Mouse (Mus musculus) erythroblast, adult 5-6 weeks (primary cell): ENCODE measurements around the gene Nid1. TPM values are rescaled to one million over a fixed set of nuclear protein-coding genes. Genes with fewer than 3 reads are reported as not detected.
"Not testable (repeated sequence)": the region's sequence is repeated elsewhere in the genome, so short reads cannot be mapped to it uniquely, and the experiment has no call there.

Experiments used
- ATAC-seq: replicated peaks from 2 replicates; pipeline ENCODE4 v1.8.0; 2016; ENCODE audit warnings: moderate number of reproducible peaks, mild to moderate bottlenecking, moderate TSS enrichment, inconsistent platforms; ENCODE audit not compliant: poor library complexity, low FRiP score, severe bottlenecking
- total RNA-seq, 2 experiments: library from RNA; stranded (forward) in 1 of 2; stranded (reverse) in 1 of 2; fragments of 150-400 nt in 1 of 2; fragments of 200-764, 138-1000 nt in 1 of 2; gene quantifications; 2 replicates each; pipeline versions ENCODE4 v1.2.3 to v1.2.4; 2015 to 2017; ENCODE audit warnings: low replicate concordance in 2 of 2

Gene Nid1
- total RNA-seq, 2 experiments from 2014 or later, result not detected

DNA sequence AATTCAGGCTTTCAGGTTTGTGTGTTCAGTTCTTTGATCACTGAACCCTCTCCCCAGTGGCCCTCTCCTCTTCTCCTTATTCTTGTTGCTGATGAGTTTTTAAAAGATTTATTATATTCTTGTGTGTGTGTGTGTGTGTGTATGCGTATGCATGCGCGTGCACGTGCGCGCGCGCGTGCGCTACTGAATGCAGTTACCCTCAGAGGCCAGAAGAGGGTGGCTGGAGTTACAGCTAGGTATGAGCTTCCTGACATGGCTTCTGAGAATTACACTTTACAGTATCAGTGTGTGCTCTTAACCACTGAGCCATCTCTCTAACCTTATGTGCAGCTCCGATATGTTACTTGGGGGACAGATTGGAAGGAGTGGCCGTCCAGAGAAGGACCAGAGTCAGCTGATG is 12.6 kb downstream of the Nid1 start:
- not testable (repeated sequence) for ATAC-seq

GRCm38 (mm10) chr13:13450931-13451330 is 13.6 kb downstream of the Nid1 start:
- ATAC-seq, result not testable (repeated sequence)

DNA sequence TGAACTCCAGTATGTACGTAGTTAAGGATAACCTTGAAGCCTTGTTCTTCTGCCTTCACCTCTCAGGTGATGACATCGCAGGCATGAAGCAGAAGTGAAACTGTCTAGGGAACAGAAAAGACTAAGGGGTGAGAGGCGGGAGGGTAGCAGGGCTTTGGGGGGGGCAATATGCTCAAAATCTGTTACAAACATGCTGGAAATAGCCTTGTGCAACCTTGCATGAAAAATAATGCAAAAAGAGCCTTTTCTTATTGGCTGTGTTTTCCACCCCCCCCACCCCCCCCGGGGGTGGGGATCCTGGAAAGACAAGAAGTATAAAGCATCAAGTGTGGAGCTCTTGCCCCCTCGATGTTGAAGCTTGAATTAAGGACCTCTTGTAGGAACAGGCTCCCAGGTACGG is 16.0 kb downstream of the Nid1 start:
- not testable (repeated sequence) for ATAC-seq

DNA sequence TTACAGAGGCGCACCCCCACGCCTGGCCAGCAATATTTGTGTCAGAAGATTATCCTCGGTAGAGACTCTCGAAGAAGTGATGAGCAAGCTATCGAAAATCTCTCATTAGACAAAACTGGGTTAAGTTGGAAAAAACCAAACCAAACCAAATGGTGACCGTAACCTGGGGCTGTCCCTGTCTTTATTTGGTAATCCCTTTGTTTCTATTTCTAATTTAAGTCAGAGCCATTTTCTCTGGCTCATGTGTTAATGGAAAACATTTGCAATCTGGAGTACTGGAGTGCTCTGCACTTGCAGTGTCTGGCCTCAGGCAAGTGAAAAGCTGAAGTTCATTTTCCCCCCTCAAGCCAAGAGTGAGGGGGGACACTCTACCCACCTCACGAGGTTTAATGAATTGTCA is 16.9 kb downstream of the Nid1 start:
- not testable (repeated sequence) for ATAC-seq

GRCm38 (mm10) chr13:13455632-13456492 is 18.5 kb downstream of the Nid1 start:
- not testable (repeated sequence) for ATAC-seq

DNA sequence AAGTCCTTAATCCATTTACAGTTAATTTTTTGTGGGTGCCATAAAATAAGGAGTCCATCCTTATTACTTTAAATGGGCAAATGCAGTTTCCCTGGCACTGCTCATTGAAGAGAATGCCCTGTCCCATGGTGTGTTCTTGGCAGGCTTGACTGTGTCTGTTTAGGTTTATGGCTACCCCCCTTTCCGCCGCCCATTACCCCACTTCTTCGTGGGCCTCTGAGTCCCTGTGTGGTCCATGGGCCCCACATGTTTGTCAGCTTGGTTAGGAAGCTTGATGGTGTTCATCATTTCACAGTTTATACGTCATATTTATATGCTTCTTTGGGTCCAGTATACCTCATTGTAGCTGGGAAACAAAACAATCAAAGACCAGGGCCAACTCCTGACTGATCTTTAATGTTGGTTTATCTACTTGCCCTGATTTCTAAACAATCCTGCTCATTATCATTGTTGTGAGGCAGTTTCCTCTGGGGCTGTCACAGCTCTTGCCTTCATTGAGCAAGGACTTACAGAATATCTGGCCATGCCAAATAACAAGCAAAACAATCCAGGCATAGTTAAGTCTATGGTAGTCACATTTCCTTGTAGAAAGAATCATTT is 20.9 kb downstream of the Nid1 start:
- no peak for ATAC-seq

GRCm38 (mm10) chr13:13460521-13461138 is 23.3 kb downstream of the Nid1 start:
- ATAC-seq, result no peak

DNA sequence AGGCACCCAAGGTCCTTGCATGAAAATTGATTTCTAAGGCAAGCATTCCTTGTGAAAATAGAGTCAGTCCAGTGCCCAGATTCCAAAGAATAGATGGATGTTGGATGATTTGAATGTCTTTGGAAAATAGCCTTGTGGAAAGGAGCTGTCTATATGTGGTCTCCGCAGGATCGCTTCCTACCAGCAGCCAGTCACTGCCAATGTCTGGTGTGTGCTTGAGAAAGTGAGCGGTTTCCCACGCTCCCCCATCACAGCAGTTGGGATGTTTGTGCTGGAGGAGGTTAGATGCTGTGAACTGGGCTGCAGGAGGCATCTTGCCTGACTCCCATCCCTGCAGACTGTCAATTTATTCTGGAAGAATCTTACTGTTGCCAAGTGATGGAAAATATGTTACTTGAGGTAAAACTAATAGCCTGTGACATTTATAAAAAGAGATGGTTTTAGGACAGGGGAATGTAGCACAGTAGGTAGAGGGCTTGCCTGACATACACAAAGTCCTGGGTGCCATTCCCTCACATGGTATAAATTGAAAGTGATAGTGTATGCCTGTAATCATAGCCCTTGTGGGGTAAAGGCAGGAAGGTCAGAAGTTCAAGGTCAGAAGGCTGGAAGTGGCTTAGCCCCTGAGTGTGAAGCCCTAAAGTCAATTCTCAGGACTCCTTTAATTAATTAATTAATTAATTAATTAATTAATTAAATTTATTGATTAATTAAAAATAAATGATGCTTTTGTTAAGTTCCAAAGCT is 24.3 kb downstream of the Nid1 start:
- ATAC-seq, result no peak

- no peak for ATAC-seq
Observed at GRCm38 (mm10) chr13:13463949-13464348, 26.6 kb downstream of the Nid1 start.

DNA sequence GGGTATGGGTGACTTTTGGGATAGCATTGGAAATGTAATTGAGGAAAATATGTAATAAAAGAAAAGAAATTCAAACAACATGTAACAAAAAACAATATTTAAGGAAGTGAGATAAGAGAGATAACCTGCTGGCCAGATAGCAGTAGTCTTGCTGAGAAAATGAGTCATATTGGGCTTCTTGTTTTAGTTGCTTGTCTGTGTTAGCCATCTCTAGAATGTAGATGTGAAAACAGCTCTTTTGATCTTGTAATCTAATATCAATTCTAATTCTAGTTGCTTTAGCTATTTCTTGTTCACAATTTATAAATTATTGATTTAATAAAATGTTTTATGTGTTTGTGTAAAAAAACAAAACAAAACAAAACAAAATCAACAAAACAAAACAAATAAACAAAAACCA is 29.9 kb downstream of the Nid1 start:
- ATAC-seq, result not testable (repeated sequence)

DNA sequence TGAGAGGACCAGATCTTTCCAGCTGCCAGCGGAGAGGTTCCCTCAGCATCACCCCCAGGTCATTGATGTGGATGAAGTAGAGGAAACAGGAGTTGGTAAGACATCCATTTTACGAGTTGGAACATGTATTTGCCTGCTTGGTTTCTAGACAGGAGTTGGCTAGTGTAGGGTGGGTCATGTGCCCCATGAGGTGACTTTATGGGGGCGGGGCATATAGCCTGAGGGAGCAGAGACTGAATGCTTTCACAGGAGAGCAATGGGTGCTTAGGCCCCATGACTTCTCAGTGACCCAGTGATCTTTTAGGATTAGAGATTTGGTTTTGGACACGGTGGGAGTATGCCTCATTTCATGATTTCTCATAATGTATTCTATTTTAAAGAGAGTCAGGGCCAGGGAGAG is 31.2 kb downstream of the Nid1 start:
- ATAC-seq, result no peak

- ATAC-seq, result no peak
Observed at GRCm38 (mm10) chr13:13471334-13471757, 34.0 kb downstream of the Nid1 start.

- ATAC-seq, result not testable (repeated sequence)
Observed at GRCm38 (mm10) chr13:13474464-13474863, 37.1 kb downstream of the Nid1 start.

GRCm38 (mm10) chr13:13474991-13475390 is 37.6 kb downstream of the Nid1 start:
- ATAC-seq, result no peak

DNA sequence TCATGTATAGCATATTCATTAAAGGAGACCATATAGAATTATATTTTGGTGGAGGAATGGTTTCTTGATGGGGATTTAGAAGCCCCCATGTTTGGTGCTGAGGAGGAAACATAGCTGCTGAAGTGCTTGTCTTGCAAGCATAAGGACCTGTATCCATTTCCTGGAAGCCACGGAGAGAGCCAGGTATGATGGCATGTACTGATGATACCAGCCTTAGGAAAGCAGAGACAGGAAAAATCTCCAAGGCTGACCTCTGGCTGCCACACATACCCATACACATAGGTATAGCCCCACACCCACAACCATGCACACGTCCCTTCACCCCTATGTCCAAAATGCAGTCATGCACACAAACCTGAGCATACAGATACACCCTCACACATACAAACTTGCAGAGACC is 39.2 kb downstream of the Nid1 start:
- ATAC-seq, result no peak

DNA sequence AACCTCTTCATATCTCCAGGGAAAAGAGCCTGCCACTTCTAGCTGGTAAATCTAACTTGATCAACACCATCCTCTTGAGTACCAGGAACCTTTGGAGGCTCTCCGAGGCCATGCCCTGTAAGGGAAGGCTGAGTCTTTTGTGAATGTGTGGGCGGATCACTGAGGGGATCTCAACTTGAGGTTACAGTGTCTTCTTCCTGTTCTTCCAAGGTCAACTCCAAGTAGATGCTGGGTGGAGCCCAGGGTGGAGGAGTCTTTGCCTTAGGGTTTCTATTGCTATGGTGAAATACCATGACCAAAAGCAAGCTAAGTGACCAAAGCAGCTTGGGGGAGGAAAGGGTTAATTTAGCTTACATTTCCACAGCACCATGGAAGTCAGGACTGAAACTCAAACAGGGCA is 39.7 kb downstream of the Nid1 start:
- ATAC-seq, result no peak

DNA sequence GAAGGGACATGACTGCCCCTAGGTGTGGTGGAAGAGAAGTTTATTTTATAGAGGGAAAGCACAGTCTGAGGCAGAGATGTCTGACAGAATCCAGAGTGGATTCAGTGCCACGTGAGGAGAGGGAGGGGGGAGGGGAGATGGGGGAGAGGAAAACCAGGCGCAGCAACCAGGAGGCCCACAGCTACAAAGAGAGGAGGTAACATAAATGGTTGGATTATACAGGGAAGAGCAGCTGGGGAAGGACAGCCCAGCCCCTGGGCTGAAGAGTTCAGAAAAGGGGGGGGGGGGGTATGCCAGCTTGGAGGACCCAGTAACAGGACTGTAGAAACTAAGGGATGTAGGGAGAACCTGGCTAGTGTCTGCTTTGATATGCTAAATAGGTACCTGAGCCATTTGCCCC is 42.6 kb downstream of the Nid1 start:
- no peak for ATAC-seq

GRCm38 (mm10) chr13:13481033-13481432 is 43.7 kb downstream of the Nid1 start:
- no peak for ATAC-seq

DNA sequence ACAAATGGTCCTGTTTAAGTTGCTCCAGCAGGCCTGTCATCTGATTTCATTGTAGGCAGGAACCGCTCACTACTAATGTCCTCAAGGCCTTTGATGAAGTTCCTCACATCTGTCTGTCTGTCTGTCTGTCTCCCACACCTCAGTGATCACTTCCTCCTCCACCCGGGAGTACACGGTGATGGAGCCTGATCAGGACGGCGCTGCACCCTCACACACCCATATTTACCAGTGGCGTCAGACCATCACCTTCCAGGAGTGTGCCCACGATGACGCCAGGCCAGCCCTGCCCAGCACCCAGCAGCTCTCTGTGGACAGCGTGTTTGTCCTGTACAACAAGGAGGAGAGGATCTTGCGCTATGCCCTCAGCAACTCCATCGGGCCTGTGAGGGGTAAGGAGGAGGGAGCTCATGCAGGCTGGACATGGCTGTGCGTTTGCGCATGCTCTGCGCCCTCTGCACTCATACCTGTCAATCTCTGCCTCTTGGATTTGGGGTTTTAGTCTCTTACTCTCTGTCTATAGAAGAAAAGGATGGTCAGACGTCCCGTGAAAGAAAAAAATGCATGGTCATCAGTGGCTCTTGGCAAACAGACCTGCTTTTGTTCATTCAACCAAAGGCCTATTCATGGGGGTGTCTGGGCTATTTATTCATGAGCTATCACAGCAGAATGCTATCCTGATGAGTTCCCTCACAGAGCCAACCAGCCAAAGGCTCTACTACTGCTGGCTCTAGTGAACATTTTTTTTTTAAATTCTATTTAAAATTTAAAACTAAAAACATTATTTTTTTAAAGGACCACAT is 44.7 kb downstream of the Nid1 start:
- no peak for ATAC-seq
